Mouse (Mus musculus) kidney, postnatal 36 days (tissue): ENCODE measurements around the gene Inha.

Source experiments
- DNase-seq, 2 experiments: peaks; one replicate each; pipeline ENCODE4 v3.0.0; 2021 to 2022; ENCODE audit warnings: mixed read lengths in 2 of 2

The Inha gene

GRCm38 (mm10) chr1:75507006-75507405 lies at the start of gene Inha:
TSS of gene Inha (plus strand) at chr1:75507077.
- no peak for DNase-seq

DNA sequence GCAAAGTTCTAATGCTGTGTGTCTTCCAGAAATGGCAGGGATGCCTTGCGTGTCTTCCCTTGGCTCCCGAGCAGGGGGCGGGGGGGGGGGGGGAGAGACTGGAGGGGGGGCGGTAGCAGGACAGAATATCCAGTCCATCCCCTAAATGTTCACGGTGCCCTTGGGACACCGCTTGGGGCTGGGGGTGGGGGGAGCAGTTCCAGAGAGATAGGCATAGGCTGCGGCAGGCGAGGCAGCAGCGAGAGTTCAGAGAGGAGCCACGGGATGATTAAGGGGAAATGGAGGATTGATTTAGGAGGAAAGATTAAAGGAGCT lies 49.2 kb upstream of the Inha start:
- DNase-seq = no peak

- DNase-seq = peak; percentile 21 to 52
Observed at GRCm38 (mm10) chr1:75458025-75458788, 48.7 kb upstream of the Inha start.

DNA sequence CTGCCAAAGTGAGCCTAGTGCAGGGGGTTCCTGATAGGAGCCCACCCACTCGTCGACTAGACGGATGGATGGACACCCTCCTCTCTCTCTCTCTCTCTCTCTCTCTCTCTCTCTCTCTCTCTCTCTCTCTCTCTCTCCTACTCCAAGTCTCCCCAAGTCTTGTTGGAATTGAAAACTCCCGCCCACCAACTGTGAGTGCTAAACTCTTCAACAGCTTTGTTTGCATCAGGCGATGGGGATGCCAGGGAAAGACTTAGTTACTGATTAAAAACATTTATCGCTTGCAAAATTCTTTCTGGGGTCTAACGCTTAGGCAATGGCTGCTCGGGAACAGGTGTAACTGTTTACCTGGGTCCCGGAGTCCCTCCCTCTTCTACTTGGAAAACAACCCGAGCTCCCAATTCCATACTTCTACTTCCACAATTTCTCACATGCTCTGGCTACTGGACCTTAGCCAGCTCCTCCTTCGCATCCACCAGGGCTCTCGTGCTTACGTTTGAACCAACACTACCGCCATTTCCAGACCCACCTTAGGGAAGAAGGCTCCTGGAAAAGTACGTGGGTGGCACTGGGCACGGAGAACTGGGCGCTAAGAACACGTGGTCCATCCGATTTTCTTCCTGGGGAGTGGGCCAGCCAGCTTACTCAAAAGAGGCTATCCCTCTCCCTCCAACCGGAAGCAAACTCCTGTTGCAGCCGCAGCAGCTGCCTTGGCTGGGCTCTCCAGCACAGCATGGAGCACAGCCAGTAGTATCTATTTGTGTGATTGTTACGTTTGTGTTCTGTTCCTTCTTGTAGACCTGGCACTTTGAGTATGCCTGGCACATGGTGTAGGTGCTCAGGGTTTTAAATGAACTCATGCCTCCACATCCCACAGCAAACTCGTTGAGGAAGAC lies 47.8 kb upstream of the Inha start:
- DNase-seq = peak in 1 of 2 experiments; percentile 43

- no peak for DNase-seq
Observed at GRCm38 (mm10) chr1:75460297-75460696, 46.6 kb upstream of the Inha start.

GRCm38 (mm10) chr1:75462636-75463035 lies 44.2 kb upstream of the Inha start:
- DNase-seq = no peak

GRCm38 (mm10) chr1:75463652-75464204 lies 43.1 kb upstream of the Inha start:
- no peak for DNase-seq

- DNase-seq = peak; percentile 74 to 86
Observed at GRCm38 (mm10) chr1:75467215-75467927, 39.5 kb upstream of the Inha start.

DNA sequence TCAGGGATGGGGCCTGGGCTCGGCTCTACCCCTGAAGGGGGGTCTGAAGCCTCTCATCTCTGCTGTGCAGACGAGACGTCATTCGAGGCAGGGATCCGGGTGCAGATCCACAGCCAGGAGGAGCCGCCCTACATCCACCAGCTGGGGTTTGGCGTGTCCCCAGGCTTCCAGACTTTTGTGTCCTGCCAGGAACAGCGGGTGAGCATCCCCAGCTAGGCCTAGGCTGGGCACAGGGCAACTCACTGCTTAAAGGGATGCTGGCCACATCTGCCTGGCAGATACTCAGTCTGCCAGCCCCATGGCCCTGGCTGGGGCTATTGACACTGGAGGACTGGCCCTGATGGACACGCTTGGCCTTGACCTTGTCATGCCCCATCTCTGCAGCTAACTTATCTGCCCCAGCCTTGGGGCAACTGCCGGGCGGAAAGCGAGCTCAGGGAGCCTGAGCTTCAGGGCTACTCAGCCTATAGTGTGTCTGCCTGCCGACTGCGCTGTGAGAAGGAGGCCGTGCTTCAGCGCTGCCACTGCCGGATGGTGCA lies 37.5 kb upstream of the Inha start:
- DNase-seq = no peak

GRCm38 (mm10) chr1:75476441-75476840 lies 30.4 kb upstream of the Inha start:
- DNase-seq = no peak

DNA sequence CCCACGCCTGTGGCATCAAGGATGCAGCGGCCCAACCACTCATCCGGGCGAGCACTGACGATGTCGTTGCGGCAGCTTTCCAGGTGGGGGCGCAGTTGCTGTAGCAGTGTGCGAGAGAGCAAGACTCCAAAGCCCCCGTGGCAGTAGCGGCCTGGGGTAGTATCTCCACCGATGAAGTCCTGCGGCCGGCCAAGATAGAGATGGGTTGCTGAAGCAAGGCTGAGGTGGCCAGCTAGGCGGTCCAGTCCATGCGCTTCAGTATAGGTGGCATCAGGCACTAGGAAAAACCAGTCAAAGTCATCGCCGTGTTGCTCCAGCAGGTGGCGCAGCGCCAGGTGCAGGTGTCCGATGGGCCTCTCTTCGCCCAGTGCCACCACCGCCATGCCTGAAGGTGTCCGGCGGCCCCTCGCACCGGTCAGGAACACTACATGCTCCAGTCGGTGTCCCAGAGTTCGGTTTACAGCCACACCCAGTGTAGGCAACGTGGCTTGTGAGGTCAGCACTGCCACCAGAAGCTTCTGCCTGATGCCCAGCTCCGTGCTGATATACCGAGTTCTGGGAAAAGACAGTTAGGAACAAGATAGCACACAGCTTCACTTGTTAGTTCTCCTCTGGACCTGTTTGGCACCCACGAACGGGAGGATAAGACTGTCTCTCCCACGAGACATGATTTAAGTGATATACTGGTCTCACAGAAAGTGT lies 29.5 kb upstream of the Inha start:
- peak; percentile 88 to 95 for DNase-seq

- no peak for DNase-seq
Observed at GRCm38 (mm10) chr1:75477966-75478290, 28.9 kb upstream of the Inha start.

- DNase-seq = peak; percentile 63 to 76
Observed at GRCm38 (mm10) chr1:75478497-75478896, 28.4 kb upstream of the Inha start.

DNA sequence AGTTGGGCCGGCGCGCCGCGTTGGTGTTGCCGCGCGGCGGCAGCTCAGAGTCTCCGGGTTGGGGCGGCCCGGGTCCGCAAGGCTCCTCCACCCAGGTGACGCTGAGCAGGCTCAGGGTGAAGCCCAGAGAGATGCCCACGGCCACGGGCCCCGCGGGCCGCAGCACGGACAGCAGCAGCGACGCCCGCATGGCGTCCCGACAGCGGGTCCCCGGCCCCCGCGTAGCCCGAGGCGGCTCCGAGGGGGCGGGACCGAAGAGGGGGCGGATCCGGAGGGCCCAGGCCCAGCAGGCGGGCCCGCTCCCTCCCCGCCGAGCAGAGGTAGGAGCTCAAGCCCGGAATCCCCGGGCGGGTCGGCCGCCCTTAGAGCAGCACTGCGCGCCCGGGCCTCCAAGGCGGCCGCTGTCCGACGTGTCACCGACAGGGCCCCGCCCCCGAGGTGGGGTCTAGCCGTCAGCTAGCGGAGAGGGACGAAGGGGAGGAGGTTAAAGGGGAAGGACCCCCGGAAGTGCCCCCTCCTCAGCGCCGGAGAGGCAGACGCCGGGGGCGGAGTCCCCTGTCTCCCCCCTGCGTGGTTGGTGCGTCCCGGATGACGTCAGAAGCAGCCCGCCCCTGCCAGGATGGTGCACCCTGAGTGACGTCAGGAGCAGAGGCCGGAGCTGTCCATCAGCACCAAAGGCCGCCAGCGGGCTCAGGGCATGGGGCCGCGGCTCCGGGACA lies 27.8 kb upstream of the Inha start, which contains the start of the genes Chpf and Tmem198:
Chpf (minus strand) TSS at position 392 of the 719 bp plus-strand sequence.
Tmem198 (plus strand) TSS at position 617 of the 719 bp plus-strand sequence.
- peak; percentile 97 for DNase-seq

- no peak for DNase-seq
Observed at GRCm38 (mm10) chr1:75479635-75479989, 27.3 kb upstream of the Inha start.

DNA sequence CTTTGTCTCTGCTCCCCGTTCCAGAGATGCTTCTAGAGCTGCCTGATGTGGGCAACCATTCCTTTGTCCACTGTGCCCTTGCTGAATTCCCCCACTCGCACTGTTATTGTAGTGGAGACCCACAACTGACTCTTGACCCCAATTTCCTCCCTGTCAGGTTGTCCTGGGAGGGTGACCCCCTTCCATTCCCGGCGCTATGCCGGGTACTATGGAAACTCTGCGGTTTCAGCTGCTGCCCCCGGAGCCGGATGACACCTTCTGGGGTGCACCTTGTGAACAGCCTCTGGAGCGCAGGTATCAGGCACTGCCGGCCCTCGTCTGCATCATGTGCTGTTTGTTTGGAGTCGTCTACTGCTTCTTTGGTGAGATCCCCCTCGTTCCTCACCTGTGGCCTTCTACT lies 26.8 kb upstream of the Inha start:
- no peak for DNase-seq

DNA sequence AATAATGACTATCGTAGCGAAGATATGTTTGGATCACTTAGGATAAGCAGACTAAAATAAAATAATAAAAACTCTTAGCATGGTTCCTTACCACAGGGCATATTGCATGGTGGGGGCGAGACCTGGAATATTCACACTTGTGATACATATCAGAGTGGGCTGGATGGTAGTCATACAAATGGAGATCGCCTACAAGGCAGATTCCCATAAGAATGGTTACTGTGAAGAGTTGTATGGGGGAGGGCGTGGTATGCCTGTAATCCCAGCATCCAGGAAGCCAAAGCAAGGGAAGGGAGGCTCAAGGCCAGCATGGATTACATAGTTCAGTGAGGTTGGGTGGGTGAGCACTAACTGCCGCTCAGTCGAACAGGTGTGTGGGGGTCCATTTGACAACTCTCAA lies 26.1 kb upstream of the Inha start:
- DNase-seq = no peak

DNA sequence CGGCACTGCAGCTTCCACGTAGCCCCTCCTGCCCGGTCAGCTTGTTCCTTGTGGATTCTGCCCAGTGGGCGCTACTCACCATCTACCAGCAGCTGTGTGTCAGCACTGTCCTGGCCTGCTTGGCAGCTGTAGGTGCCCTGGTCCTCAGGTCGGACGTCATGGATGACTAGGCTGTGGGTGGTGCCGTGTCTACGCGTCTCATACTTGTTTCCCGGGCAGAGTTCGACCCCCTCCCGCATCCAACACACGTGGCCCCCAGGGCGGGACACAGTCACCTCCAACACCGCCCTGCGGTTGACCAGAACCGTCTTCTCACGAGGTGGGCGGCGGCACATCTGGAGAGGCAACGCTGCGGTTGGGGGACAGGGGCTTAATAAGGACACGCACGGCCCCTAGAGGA lies 20.3 kb upstream of the Inha start:
- DNase-seq = peak; percentile 65 to 69

- no peak for DNase-seq
Observed at GRCm38 (mm10) chr1:75487040-75487404, 19.9 kb upstream of the Inha start.

DNA sequence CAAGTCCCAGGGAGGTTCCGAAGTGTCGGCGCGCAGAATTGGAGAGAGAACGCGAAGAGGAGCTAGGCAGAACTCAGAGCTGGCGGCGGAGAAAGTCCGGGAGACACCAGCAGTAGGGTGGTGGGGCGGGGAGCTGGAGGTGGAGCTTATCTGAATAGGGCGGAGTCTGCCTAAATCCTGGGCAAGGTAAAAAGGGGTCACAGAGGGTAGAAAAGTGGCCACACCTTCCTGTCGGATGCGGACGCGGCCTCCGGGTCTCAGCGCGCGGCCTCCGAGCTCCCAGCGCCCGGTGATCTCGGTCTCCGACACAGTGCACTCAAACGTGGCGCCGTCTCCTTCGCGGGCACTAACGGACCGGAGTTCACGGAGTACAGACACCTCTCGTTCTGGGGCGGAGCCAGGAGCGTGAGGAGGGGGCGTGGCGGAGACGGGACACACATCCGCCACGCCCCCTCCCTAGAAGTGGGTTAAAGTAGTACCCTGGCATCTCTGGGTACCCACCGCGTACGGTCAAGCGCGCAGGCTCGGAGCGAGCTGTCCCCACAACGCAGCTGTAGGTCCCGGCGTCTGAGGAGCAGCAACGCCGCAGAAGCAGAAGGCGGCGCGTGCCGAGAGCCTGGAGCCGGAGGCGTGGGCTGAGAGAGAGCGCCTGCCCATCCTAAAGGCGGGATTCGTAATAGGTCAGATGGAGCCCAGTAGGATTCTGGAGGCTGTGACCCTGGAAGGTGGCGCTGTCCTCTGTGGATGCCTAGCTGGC lies 19.3 kb upstream of the Inha start:
- peak; percentile 91 to 95 for DNase-seq
